Mouse (Mus musculus) v-Abl transformed pro-B cells (cell line): ENCODE data around the gene Dpp8.

Experiments used
- in situ Hi-C, 2 experiments: fragments of 400-800 bp; cut with MboI; formaldehyde crosslinking; loops; one replicate each; pipeline ENCODE4 v1.15.1; 2025; ENCODE audit not compliant: unreplicated experiment in 2 of 2

Gene Dpp8

DNA sequence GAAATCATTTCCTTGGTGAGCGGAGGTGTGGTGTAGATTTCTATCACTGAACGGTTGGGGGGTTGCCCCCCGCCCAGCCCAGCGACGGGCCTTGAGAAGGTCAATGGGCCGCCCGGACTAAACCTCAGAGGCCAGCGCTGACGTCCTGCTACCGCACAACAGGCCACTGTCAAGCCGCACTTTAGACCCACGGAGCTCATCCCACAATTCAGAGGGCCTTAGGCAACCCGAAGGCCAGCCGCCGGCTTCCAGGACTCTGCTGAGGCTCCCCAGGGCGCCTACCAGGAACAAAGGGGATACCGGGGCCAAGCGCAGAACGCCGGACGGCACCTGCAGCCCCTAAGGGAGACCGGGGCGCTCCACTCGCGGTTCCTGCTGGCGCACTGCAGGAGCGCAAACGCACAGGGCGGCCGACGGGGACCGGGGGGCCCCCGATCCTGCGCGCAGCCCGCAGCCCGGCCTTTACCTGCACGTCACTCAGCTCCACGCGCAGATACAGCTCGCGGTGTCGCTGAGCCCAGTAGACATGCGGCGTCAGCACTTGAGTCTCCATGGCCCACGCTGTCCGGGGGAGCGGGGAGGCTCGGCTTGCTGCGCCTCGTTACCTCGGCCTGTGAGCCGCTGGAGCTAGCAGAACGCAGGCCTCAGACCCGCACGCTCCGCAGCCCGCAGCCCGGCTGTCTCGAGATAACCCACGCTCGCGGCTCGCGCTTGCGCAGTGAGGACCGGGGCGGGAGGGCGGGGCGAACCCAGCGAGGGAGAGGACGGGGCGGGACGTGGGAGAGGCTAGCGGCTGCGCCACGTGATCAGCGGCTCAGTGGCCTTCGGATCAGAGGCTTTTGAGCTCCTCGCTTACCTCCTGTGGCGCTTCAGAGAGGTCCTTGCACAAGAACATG, 11.0 kb upstream of the Dpp8 start, which contains the start of gene Hacd3:
TSS of gene Hacd3 (minus strand) at position 703 of the 896 bp plus-strand sequence.
- in situ Hi-C loops: loop anchor here in 1 of 2 experiments (10.0 kb wide), 1 partner anchor 174 kb away; the partner anchor contains the start of gene Parp16

DNA sequence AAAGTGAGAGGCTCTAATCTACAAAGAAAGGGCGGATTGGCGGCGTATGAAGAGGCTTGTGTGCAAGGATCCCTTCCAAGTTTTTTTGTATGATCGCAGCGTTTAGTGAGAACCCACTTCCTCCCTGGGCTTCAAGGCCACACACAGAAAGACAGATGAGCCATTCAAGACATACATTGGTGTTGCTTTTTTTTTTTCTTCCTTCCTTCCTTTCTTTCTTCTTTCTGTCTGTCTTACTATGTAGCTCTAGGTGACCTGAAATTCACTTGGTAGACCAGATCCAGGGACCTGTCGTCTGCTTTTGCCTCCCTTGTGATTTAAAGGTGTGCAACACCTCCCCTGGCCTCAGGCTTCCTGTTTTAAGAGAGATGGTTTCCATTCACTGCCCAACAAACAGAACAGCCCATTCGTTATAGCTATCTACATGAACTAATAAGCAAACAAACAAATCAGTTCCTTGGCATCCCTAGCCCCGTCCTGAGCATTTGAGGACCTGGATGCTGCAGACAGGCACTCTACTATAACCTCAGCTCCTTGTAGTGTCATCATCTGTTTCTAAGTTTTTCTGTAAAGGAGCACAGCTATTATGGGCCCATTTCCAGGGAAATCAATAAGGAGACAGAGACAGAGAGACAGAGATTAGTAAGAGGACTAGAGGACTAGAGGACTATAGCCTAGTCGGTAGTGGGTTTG, 10.2 kb upstream of the Dpp8 start:
- in situ Hi-C loops: loop anchor here in 1 of 2 experiments (10.0 kb wide), 1 partner anchor 173 kb away; the partner anchor contains the start of gene Parp16

DNA sequence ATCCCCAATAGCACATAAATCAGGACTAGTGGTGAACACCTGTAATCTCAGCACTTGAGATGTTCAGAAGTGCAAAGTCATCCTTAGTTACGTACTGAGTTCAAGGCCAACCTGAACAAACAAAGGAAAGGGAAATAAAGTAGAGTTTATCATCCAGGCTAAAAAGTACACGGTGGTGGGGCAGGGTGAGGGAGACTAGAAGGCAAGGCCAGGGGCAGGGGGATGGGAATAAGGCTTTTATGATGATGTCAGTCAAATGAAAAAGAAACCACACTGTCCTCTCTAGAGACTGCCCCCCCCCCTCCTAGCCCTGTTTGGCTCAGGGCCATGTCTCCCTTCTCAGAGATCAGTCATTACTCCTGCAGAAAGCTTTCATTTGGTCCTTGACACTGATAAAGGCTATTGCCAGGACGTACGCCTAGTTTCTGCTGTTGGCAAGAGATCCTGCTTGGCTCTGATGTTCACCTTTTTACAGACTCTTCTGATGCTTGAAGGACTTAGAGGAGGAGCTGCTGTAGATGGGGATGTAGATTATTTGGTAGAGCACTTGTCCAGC, 9.6 kb upstream of the Dpp8 start:
- in situ Hi-C loops: loop anchor here in 1 of 2 experiments (10.0 kb wide), 1 partner anchor 172 kb away; the partner anchor contains the start of gene Parp16

DNA sequence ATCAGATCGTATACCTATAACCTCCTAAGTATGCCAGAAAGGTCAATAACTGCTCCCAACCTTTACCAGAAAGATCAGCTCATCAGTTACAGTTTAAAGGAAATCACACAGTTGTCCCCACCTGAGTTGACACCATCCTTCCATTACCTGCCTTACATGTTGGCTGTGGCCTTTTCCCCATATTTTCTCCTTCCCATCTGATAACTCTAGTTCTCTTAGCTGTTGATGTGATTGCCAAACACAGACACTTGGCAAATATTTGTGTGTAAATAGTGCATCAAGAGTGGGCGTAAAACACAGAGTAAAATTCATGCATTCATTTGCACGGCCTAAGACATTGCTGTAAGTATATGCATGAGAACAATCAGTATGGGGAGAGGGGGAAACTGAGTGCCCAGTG, 8.8 kb upstream of the Dpp8 start:
- in situ Hi-C loops: loop anchor here in 1 of 2 experiments (10.0 kb wide), 1 partner anchor 171 kb away; the partner anchor contains the start of gene Parp16

DNA sequence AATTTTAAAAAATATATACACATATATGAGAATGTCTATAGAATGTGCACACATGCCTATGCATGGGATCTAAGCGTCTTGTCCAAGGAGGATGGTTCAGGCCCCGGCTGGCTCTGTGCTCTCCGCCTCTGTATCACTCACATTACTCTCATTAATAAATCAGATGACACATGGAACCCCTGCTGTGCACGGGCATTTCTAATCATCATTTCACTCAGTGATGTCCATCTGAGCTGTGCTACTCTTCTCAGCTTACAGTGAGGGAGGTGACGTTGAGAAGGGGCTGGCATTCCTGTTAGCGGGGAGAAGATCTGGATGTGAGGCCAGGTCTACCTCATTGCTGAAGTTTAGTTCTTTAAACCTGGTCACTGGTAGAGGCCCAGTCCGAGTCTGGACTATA, 5.0 kb upstream of the Dpp8 start:
- in situ Hi-C loops: loop anchor here in 1 of 2 experiments (10.0 kb wide), 1 partner anchor 168 kb away; the partner anchor contains the start of gene Parp16

DNA sequence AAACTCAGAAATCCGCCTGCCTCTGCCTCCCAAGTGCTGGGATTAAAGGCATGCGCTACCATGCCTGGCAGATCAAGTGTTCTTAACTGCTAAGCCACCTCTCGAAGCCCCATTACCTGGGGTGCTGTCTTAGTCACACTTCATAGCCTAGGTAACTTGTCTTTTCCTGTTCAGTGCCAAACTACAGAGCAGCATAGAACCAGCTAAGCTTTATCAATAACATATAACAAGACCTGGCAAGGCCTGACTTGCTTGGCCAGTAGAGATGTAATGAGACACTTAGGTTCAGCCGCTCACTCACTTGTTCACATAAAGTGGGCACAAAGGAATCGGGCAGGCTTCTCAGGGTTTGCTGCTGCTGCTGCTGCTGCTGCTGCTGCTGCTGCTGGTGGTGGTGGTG, 3.9 kb upstream of the Dpp8 start:
- in situ Hi-C loops: loop anchor here in 1 of 2 experiments (10.0 kb wide), 1 partner anchor 166 kb away; the partner anchor contains the start of gene Parp16

DNA sequence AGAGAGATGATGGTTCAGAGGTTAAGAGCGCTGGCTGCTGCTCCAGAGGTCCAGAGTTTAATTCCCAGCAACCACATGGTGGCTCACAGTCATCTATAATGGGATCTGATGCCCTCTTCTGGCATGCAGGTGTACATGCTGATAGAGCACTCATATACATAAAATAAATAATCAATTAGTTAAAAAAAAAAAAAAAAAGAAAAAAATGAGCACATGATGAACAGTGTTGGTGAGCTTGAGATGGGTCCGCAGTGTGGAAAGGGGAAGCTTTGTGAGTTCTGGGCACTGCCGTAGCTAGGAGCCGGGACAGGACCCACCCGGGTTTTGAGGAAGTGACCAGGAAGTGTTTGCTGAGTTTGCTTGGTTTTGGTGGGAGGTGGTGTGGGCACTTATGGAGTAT, 859 bp upstream of the Dpp8 start:
- in situ Hi-C loops: loop anchor here in 1 of 2 experiments (5.0 kb wide), 1 partner anchor 41 kb away; no protein-coding TSS in a partner anchor

DNA sequence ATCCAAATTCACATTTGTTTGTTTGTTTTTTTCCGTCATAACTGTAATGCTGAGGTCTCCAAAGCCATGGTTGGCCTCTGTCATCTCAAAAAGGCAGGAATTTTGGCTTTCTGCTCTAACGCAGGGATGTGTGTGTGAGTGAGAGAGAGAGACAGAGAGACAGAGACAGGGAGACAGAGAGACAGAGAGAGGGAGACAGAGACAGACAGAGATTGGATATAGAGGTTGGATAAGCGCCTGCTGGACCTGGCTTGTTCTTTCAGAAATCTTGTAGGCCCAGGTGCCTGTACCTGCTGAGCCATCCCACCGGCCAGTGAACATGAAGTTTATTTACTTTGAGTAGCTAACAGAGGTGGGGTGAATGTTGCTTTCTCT, 333 bp upstream of the Dpp8 start:
- in situ Hi-C loops: loop anchor here in 1 of 2 experiments (5.0 kb wide), 1 partner anchor 40 kb away; no protein-coding TSS in a partner anchor

DNA sequence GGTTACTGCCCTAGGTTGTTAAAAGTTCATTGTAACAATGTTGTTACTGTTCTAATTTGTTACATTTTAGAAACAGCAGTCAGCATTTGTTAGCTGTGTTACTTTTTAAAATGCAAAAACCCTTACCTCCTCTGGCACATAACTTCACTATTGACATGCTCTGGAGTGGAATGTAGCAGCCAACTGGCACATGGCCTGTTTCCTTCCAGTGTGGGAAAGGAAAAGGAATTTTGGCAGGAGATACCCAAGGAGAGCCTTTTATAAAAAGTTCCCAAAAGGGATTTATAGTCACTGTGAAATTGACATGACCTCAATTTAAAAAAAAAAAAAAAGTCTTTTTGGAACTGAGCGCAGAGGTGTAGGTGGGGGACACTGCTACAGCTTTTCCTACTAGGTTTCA, 4.2 kb downstream of the Dpp8 start:
- in situ Hi-C loops: no loop called here

DNA sequence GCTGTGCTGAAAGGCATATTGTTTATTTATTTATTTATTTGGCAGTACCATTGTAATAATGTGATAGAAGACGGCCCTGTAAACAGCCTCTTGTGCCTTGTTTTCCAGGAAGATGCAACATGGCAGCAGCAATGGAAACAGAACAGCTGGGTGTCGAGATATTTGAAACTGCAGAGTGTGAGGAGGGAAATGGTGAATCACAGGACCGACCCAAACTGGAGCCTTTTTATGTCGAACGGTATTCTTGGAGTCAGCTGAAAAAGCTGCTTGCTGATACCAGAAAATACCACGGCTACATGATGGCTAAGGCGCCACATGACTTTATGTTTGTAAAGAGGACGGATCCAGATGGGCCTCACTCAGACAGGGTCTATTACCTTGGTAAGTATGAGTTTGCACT, 4.6 kb downstream of the Dpp8 start:
- in situ Hi-C loops: no loop called here

DNA sequence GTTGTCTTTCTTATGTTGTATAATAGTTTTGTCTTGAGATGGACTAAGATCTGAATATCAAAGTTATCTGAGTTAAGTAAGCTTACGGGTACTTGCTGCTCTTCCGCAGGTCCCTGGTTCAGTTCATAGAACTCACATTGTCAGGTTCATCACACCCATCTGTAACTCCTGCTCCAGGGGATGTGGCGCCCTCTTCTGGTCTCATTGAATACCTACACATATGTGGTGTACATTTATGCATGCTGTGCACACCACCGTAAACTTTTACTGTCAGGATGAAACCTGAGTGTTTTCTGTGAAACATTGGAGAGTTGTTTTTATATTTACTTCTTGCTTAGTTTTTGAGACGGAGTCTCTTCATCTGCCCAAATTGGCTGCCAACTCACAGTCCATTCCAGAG, 9.2 kb downstream of the Dpp8 start:
- in situ Hi-C loops: no loop called here

DNA sequence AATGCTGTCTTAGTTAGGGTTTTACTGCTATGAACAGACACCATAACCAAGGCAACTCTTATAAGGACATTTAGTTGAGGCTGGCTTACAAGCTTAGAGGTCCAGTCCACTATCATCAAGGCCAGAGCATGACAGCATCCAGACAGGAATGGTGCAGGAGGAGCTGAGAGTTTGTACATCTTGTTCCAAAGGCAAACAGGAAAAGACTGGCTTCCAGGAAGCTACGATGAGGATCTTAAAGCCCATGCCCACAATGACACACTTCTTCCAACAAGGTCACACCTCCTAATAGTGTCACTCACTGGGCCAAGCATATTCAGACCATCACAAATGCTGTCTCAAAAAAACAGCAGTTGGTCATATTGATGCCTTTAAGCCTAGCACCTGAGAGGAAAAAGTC, 14.8 kb downstream of the Dpp8 start:
- in situ Hi-C loops: no loop called here

DNA sequence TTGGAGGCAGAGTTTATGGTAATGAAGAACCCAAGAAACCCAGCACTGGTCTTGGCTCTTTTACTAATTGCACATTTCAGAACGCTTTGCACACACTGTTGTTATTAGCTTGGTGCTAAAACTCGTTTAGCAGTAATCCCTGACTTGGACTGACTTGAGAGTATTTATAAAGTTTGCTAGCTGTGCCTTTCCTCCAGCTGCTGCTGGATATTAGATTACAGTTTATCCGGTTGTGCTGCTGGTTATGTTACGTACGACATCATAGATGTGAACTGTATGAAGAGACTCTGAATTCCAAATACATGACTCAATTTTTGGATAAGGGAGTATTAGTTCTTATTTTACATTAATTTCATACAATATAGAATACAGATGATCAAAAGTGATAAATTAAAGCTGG, 17.2 kb downstream of the Dpp8 start:
- in situ Hi-C loops: no loop called here

DNA sequence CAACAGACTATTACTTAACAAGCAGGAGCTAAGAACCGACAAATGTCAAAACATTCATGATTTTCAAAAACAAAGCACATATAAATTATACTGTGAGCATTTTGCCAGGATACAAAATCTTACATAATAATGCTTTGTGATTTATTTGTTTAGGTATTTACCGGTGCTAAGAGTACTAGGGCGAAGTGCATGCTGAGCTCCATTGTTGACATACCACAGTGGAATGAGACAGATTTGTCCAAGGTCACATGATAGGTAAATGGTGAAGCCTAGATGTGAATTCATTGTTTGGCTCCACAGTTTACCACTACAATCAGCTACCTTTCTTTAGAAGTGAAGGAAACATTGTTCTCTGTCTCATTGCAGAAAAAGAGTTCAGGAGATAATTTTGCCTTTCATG, 18.8 kb downstream of the Dpp8 start:
- in situ Hi-C loops: loop anchor here in 1 of 2 experiments (10.0 kb wide), 1 partner anchor 156 kb away; no protein-coding TSS in a partner anchor

DNA sequence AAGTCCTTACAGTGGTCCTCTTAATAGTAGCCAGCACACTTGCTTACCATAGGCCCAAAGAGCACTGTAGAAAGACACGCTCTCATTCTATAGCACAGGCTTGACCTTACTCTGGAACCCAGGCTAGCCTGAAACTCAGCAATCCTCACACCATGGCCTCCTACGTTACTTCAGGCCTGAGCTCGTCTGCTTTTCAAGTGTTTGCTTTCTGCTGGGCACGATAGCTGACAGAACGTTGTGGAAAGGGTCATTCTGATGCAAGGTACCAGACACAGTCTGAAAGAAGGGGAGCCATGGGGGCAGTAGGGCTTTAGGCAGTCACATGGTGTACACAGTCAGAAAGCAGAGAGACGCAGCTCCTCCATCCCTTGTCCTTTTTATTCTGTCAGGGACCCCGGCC, 32.0 kb downstream of the Dpp8 start:
- in situ Hi-C loops: loop anchor here in 1 of 2 experiments (10.0 kb wide), 1 partner anchor 51 kb away; no protein-coding TSS in a partner anchor

DNA sequence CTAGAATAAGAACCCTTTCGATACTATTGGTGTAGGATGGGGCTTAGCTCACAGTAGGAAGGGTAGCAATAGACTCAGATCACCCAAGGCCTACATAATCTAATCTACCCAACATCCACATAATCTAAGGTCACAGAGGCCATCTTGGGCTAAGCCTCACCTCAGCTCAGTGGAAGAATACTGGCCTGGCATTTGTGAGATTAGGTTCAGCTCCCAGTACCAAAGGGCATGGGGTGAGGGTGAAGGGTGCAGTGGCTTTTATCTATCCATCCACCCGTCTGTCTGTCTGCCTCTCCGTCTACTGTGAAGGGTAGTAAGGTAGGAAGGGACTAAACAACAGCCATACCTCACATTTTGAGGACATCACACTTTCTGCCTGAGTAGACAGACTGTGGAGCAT, 38.4 kb downstream of the Dpp8 start:
- in situ Hi-C loops: loop anchor here in 1 of 2 experiments (5.0 kb wide), 1 partner anchor 38 kb away; the partner anchor contains the start of gene Dpp8

DNA sequence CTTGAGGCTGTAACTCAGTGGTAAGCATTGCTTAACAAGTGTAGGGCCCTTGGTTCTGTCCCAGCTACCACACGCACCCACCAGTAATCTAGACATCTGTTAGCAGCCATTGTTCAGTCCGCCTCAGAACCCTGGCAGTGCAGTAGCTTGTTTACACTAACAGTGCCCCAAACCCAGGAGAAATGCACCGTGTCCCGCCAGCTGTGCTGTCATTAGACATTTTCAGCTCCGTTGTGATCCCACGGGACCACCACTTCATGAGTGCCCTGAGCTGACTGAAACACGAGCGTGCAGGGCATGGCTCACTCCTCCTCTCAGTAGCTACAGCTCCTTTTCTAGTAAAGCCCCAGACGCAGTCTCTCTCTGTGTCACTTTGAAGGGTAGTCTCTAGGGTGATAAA, 41.3 kb downstream of the Dpp8 start:
- in situ Hi-C loops: loop anchor here in 1 of 2 experiments (5.0 kb wide), 1 partner anchor 41 kb away; the partner anchor contains the start of gene Dpp8

DNA sequence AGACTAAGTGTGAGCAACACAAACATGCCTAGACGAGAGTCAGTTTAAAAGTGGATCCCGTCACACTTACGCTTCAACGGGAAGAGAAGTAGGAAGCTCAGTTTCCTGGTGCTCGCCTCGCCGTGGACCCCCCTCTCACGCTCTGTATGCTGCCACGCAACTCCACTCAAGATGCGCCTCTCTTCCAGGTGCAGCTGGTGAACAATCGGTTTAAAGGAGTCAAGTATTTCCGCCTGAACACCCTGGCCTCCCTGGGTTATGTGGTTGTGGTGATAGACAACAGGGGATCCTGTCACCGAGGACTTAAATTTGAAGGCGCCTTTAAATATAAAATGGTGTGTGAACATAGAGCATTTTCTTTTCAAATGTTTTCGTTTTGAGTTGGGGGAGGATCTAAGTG, 42.0 kb downstream of the Dpp8 start:
- in situ Hi-C loops: loop anchor here in 1 of 2 experiments (5.0 kb wide), 1 partner anchor 42 kb away; the partner anchor contains the start of gene Dpp8

DNA sequence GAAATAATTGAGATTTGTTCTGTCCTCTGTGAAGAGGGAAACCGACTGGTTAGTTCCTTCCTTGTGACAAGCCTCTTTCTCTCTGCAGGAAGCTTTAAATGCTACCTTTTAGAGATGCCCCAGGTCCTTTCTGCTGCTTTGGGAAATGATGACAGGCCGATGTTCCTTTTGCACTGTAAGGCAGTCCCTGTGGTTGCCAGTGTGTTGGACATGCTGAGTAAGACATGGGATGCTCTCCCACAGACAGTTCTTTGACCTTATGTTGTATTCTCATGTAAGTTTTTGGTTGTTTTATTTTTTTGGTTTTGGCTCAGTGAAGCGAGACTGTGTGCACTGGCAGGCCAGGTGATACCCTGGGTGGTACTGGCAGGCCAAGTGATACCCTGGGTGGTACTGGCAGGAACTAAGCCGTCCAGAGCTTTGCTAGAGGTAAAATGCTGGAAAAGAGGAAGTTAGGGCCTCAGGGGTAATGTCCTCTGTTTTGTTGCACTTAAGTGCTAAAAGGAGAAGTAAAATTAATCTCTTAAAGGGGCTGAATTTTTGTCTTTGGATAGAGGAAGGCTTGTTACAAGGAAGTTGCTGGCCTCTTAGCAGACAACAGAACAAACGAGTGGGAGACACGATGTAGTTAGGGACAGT, 42.8 kb downstream of the Dpp8 start:
- in situ Hi-C loops: loop anchor here in 1 of 2 experiments (5.0 kb wide), 2 partner anchors 43 to 117 kb away; partner anchors contain the start of gene Dpp8

DNA sequence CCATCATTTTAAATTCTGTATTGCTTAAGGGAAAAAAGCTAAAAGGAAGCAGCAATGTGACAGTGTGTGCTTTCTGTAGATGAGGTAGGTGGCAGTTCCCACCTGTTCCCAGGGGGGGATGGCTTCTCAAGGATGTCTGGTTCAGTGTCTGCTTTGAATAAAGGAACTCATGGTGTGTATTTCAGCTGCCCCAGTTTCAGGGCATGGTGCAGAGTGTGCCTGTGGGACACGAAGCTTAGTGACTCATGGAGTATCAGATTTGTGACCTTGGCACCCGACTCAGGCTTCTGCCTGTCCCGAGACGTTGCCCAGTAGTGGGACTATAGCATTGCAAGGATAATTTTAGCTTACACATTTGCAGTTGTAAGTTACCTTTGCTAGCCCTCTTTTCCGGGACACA, 45.3 kb downstream of the Dpp8 start:
- in situ Hi-C loops: loop anchor here in 1 of 2 experiments (5.0 kb wide), 1 partner anchor 115 kb away; no protein-coding TSS in a partner anchor
